Mouse (Mus musculus) intestine, postnatal 0 days (tissue): Measurements from ENCODE around the gene Grm4. TPM values are rescaled to one million over a fixed set of nuclear protein-coding genes. Genes with fewer than 3 reads are reported as not detected.
A peak's percentile ranks its signal among the peaks of the same experiment; 100 is the strongest.

ENCODE experiments used
- ATAC-seq: fragments of 200-750 bp; cut with Nextera tagmentation; 2 replicates; pipeline ENCODE4 v1.8.0; 2017; ENCODE audit warnings: mild to moderate bottlenecking, moderate TSS enrichment, moderate library complexity
- H3K27ac ChIP-seq: fragments of 300-500 bp; sonication (generic); 2 replicates; pipeline ENCODE4 v1.5.1; 2014; ENCODE audit warnings: mild to moderate bottlenecking, low read depth, low read length, moderate library complexity
- H3K27me3 ChIP-seq: fragments of 300-500 bp; sonication (generic); replicated peaks from 2 replicates; pipeline ENCODE4 v1.6.1; 2014; ENCODE audit warnings: low read length, mixed read lengths; ENCODE audit not compliant: control insufficient read depth, insufficient read depth
- H3K36me3 ChIP-seq: fragments of 300-500 bp; sonication (generic); 2 replicates; pipeline ENCODE4 v1.6.1; 2014; ENCODE audit warnings: mild to moderate bottlenecking, moderate library complexity; ENCODE audit not compliant: control insufficient read depth, insufficient read depth
- H3K4me1 ChIP-seq: fragments of 300-500 bp; sonication (generic); replicated peaks from 2 replicates; pipeline ENCODE4 v1.6.1; 2014; ENCODE audit warnings: antibody characterized with exemption, low read length, mixed read lengths; ENCODE audit not compliant: control insufficient read depth, insufficient read depth
- H3K4me2 ChIP-seq: fragments of 300-500 bp; sonication (generic); replicated peaks from 2 replicates; pipeline ENCODE4 v1.6.1; 2014; ENCODE audit warnings: low read depth, mild to moderate bottlenecking, moderate library complexity
- H3K4me3 ChIP-seq: fragments of 300-500 bp; sonication (generic); 2 replicates; pipeline ENCODE4 v1.5.1; 2014; ENCODE audit warnings: low read depth, low read length
- H3K9ac ChIP-seq: fragments of 300-500 bp; sonication (generic); 2 replicates; pipeline ENCODE4 v1.6.1; 2014; ENCODE audit warnings: mild to moderate bottlenecking, low read depth, low read length
- H3K9me3 ChIP-seq: fragments of 300-500 bp; sonication (generic); 2 replicates; pipeline ENCODE4 v1.6.1; 2016; ENCODE audit warnings: mixed run types; ENCODE audit not compliant: control insufficient read depth
- CTCF ChIP-seq: sonication (generic); IDR thresholded peaks from 2 replicates; pipeline ENCODE4 v1.5.1; 2016; ENCODE audit warnings: low read depth, mild to moderate bottlenecking, control low read depth, antibody characterized with exemption, moderate library complexity
- WGBS: fragments of 180-500 bp; shearing (Covaris S2); extraction: QIAGEN DNeasy Blood & Tissue Kit; methylation state at CpG from one replicate; pipeline ENCODE4 v1.1.7; 2014; 5-methylcytosine and 5-hydroxymethylcytosine counted together
- polyA plus RNA-seq: library from polyadenylated mRNA; unstranded; fragments of >200 nt; fragmentation: Nextera tagmentation; extraction: Ambion mirVana; gene quantifications from 2 replicates; pipeline ENCODE4 v1.2.1, GENCODE M21; 2015

Gene Grm4
- polyA plus RNA-seq, 1 experiment from 2014 or later = 0.47 TPM

DNA sequence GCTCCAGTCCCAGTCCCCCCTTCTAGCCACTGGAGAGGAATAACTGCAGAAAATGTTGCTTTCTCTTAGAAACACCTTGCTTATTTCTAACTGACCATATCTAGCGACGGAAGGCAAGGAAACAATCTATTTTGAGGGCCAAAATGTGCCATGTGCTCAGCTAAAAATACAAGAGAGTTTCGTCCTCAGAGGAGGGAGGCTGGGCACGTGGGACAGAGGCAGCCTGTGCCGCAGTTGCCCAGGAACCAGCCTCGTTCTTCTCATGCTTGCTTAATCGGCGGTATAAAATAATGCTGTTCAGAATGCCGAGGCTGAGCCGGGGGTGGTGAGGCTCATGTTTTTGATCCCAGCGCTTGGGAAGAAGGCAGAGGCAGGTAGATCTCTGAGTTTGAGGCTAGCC lies 23.3 kb upstream of the Grm4 start:
- H3K9me3 ChIP-seq = no peaks in the 10 kb centered on the region
- no peak overlapping the region for H3K9ac ChIP-seq
- H3K4me1 ChIP-seq = no peaks in the 10 kb centered on the region
- 91% methylated on average over 11 of the region's 11 CpGs for whole genome bisulfite sequencing
- H3K4me3 ChIP-seq = no peak overlapping the region
- no peaks in the 10 kb centered on the region for H3K36me3 ChIP-seq
- no peak overlapping the region for H3K4me2 ChIP-seq
- no peak for ATAC-seq
- no peak overlapping the region for H3K27ac ChIP-seq
- H3K27me3 ChIP-seq = no peaks in the 10 kb centered on the region
- no peak for TF ChIP-seq CTCF

DNA sequence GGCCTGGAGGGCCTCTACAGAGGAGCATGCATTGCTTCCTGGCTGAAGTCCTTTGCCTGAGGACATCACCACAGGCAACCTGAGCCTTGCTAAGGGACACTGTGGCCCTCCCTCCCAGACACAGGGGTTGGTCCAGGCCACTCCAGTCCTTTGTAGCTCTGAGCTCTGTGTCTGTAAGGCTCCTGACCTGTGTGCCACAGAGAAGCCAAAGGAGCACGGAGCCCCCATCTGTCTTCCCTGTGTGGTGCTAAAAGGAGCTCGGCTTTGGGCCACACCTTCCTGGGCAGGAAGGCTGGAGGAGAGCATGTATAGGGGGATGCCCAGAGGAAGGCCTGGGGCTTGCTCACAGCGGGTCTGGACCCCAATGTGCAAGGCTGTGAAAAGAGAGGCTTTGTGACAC lies 20.8 kb upstream of the Grm4 start:
- TF ChIP-seq CTCF = no peak
- no peak overlapping the region for H3K9ac ChIP-seq
- WGBS = 85% methylated on average over 3 of the region's 3 CpGs

DNA sequence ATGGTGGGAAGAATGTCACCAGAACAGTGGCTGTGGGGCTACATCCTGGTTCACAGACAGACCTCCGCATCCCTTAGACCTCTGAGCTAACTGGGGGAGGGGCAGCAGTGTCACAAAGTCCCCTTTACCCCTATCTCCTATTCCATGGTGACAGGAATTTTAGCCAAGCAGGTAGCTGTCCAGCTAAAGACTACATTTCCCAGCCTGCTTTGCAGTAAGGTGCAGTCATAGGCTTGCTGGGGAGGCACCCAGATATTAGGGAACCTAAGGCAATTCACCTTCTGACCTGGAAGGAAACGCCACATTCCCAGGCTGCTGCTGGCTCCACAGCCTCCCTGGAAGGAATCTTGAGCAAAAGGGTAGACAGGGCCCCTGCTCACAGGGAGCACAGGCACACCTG lies 20.1 kb upstream of the Grm4 start:
- no peak for ATAC-seq
- no peaks in the 10 kb centered on the region for H3K4me1 ChIP-seq
- H3K27ac ChIP-seq = no peak overlapping the region
- H3K9ac ChIP-seq = no peak overlapping the region
- TF ChIP-seq CTCF = no peak
- H3K36me3 ChIP-seq = no peaks in the 10 kb centered on the region
- H3K9me3 ChIP-seq = no peaks in the 10 kb centered on the region
- 67% methylated on average over 2 of the region's 2 CpGs for WGBS
- no peak overlapping the region for H3K4me3 ChIP-seq
- no peak overlapping the region for H3K4me2 ChIP-seq
- H3K27me3 ChIP-seq = no peaks in the 10 kb centered on the region

More for the DNA sequence above, 20.8 kb upstream of the Grm4 start:
- Histone ChIP-seq H3K4me3 (no peak overlapping the region), H3K4me1 (no peaks in the 10 kb centered on the region), H3K4me2 (no peak overlapping the region), H3K9me3 (no peaks in the 10 kb centered on the region), H3K27me3 (no peaks in the 10 kb centered on the region), H3K36me3 (no peaks in the 10 kb centered on the region), H3K27ac (no peak overlapping the region)
- no peak for ATAC-seq

DNA sequence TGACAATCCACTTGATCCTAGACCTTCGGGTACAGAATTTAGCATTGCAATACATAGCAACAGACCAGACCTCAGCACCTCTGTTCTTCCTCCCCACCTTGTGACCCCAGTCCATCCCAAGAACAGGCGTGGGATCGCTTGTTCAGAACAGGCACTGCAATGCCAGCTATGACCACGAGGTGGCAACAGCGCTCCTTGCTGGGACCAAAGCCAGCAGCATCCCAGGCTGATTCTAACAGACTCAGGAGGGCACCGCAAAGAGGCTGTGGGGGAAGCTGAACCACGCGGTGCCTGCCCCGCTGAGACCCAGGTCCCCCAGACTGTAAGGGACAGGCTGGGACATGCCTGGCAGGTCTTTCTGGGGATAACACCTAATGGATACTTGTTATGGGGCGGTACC lies 13.5 kb upstream of the Grm4 start:
- Histone ChIP-seq H3K4me3 (no peak overlapping the region), H3K9ac (no peak overlapping the region), H3K4me1 (no peaks in the 10 kb centered on the region), H3K36me3 (no peaks in the 10 kb centered on the region), H3K9me3 (no peaks in the 10 kb centered on the region), H3K27ac (no peak overlapping the region), H3K4me2 (no peak overlapping the region), H3K27me3 (no peaks in the 10 kb centered on the region)
- peak; percentile 46; the same call in 1 of the 2 replicates for ATAC-seq
- TF ChIP-seq CTCF = peak; percentile 100
- WGBS = 4% methylated on average over 10 of the region's 10 CpGs

DNA sequence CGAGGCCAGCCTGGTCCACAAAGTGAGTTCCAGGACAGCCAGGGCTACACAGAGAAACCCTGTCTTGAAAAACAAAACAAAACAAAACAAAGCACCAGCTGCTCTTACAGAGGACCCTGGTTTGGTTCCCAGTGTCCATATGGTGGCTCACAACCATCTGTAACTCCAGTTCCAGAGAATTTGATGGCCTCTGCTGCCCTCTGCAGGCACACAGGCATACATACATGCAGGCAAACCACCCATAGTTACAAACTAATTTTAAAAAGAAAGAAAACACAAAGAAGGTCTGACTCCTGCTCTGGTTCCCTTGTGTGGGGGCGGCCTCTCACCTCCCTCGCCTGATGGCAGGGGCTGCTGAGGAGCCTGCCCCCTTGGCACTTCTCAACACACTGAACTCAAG lies 12.2 kb upstream of the Grm4 start:
- no peaks in the 10 kb centered on the region for H3K9me3 ChIP-seq
- peak; percentile 32; the same call in 1 of the 2 replicates for TF ChIP-seq CTCF
- H3K4me1 ChIP-seq = no peaks in the 10 kb centered on the region
- H3K36me3 ChIP-seq = no peaks in the 10 kb centered on the region
- no peak for ATAC-seq
- no peak overlapping the region for H3K4me2 ChIP-seq
- no peaks in the 10 kb centered on the region for H3K27me3 ChIP-seq
- H3K9ac ChIP-seq = no peak overlapping the region
- WGBS = 93% methylated on average over 3 of the region's 3 CpGs
- no peak overlapping the region for H3K4me3 ChIP-seq
- H3K27ac ChIP-seq = no peak overlapping the region

DNA sequence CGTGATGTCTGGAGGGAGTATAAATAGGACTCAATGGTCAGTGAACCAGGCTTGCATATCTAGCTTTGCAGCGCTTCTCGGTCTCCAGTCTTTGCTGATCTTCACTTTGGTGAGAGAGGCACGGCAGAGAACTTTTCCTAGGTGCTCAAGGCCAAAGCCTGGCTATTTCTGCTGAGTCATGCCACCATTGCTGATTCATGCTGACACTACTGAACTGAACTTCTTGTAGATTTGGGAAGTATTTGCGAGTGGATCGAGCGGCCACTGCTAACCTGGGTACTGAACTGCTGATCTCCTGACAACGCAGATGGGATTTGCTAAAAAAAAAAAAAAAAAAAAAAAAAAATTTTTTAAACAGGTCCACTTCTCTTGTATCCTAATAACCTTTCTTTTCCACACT lies 10.9 kb upstream of the Grm4 start:
- Histone ChIP-seq H3K4me2 (no peak overlapping the region), H3K4me1 (no peaks in the 10 kb centered on the region), H3K27ac (no peak overlapping the region), H3K9ac (no peak overlapping the region), H3K9me3 (no peaks in the 10 kb centered on the region), H3K27me3 (no peaks in the 10 kb centered on the region), H3K4me3 (no peak overlapping the region), H3K36me3 (no peaks in the 10 kb centered on the region)
- 81% methylated on average over 8 of the region's 8 CpGs for WGBS
- TF ChIP-seq CTCF = no peak
- no peak for ATAC-seq

DNA sequence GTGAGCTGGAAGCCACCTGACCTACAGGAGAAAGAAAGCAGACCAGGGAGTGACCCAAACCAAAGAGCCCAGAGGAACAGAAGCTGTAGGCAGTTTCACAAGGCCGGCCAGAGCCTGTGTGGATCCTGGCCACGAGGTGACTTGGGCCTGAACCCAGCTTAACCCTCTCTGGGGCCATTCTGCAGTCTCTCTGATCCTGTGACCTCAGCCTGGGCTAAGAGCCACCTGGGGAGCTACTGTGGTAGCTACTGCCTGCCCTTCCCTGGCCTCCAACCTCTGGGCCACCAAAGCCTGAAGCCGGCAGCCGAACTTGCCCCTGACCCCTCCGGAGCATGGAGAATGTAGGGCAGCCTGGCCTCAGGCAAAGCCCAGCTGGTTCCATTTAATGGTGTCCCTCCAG lies 7.6 kb upstream of the Grm4 start:
- Histone ChIP-seq H3K4me2 (no peak overlapping the region), H3K27ac (no peak overlapping the region), H3K27me3 (no peaks in the 10 kb centered on the region), H3K9me3 (no peaks in the 10 kb centered on the region), H3K4me1 (no peaks in the 10 kb centered on the region), H3K4me3 (no peak overlapping the region), H3K9ac (no peak overlapping the region), H3K36me3 (no peaks in the 10 kb centered on the region)
- WGBS = 83% methylated on average over 5 of the region's 5 CpGs
- no peak; the same call in 1 of the 2 replicates for ATAC-seq
- TF ChIP-seq CTCF = no peak
